Mouse (Mus musculus) spleen, adult 2 months (tissue): ENCODE measurements at regions not wholly inside any gene's neighbourhood (a gene's known extent, or its start where the extent isn't known, plus 50 kb on each side); places are given as distances from the start of the nearest gene placed in this dataset.

ENCODE experiments used
- DNase-seq, 2 experiments: peaks; one replicate each; pipeline versions ENCODE4 v3.0.0 to v3.0.0-alpha.2; 2012 to 2021; ENCODE audit warnings: low spot score in 2 of 2, low read depth in 1 of 2
- H3K27ac ChIP-seq: fragments of 200-500 bp; 2 replicates; pipeline ENCODE4 v1.5.1; 2012; ENCODE audit warnings: low read length, inconsistent platforms; ENCODE audit not compliant: insufficient read depth
- H3K27me3 ChIP-seq: fragments of 200-500 bp; 2 replicates; pipeline ENCODE4 v1.6.1; 2012; ENCODE audit warnings: mild to moderate bottlenecking, moderate library complexity, low read length, inconsistent platforms; ENCODE audit not compliant: control insufficient read depth, insufficient read depth
- H3K36me3 ChIP-seq: fragments of 200-500 bp; 2 replicates; pipeline ENCODE4 v1.6.1; 2012; ENCODE audit warnings: mild to moderate bottlenecking, low read length, inconsistent platforms; ENCODE audit not compliant: control insufficient read depth, insufficient read depth
- H3K4me1 ChIP-seq: fragments of 200-500 bp; 2 replicates; pipeline ENCODE4 v1.6.1; 2011; ENCODE audit warnings: inconsistent platforms; ENCODE audit not compliant: control insufficient read depth, insufficient read depth, insufficient read length
- H3K4me3 ChIP-seq: fragments of 200-500 bp; 2 replicates; pipeline ENCODE4 v1.5.1; 2011; ENCODE audit warnings: mild to moderate bottlenecking, inconsistent platforms; ENCODE audit not compliant: insufficient read depth, insufficient read length; ENCODE audit errors: extremely low read depth
- CTCF ChIP-seq: fragments of 200-500 bp; IDR thresholded peaks from 2 replicates; pipeline ENCODE4 v1.5.1; 2011; ENCODE audit warnings: mild to moderate bottlenecking, inconsistent platforms; ENCODE audit not compliant: insufficient read depth, insufficient read length, insufficient replicate concordance; ENCODE audit errors: extremely low read depth
- POLR2A ChIP-seq: fragments of 200-500 bp; IDR thresholded peaks from 2 replicates; pipeline ENCODE4 v1.6.1; 2011; ENCODE audit warnings: low read depth, low read length, inconsistent platforms
- WGBS: fragments of 180-500 bp; shearing (Covaris S2); methylation state at CpG from one replicate; pipeline ENCODE4 v1.1.7; 2018; 5-methylcytosine and 5-hydroxymethylcytosine counted together

DNA sequence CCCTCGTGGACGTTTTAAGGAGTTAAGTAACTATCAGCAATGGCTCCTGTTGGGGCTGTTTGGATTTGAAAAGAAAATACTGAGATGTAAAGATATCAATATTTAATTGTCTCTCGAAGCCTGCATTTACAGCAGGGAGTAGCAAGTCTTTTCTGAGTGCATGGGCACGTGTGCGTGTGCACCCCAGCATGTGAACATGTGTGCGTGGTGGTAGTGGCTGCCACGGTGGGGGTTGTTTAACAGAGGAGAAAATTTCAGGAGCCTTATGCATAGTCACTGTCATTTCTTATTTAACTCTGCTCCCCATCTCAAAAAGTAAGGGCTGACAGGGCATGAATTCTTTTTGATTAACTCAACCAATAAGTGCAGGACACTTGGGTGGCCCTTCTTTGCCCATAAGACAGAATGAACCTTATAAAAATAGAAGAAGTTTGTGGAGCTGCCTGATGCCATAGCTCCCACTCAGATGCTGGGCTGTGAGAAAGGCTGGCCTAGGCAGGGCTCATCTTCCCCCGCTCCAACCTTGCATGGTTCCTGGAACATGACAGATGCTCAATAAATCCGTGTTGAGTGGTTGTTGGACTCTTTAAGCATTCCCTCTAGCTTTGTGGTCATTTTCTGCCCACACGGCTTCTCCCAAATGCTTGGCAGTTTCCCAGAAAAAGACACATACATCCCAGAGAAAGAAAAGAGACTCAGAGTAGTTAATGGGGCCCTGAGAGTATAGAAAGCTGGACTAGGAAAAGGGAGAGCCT is 294.2 kb upstream of the Gm4791 start:
- TF ChIP-seq POLR2A (no peak), CTCF (no peak)
- WGBS: 68% methylated on average over 10 of the region's 10 CpGs
- H3K27ac ChIP-seq: no peak overlapping the region
- DNase-seq: no peak
- no peaks in the 10 kb centered on the region for H3K4me1 ChIP-seq
- no peaks in the 10 kb centered on the region for H3K36me3 ChIP-seq
- H3K27me3 ChIP-seq: no peaks in the 10 kb centered on the region
- H3K4me3 ChIP-seq: no peak overlapping the region

DNA sequence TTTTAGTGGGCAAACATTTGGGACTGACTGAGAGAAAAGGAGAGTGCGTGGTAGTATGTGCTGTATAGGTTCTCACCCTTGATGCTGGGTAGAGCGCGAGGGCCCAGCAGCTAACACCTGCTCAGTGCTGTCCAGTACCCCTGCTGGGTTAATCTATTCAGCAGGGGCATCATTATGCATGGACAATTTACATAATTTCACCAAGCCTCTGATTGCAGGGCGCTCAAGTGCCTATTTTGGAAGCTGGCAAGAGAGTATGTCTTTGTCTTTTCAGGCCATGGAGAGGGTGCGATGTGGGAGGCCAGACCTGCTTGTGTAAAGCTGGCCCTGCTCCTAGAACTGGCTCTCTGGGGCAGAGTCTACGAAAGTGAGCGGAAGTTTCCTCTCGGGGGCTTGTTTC is 294.9 kb upstream of the Gm4791 start:
- H3K27ac ChIP-seq: no peak overlapping the region
- 59% methylated on average over 8 of the region's 8 CpGs for WGBS

DNA sequence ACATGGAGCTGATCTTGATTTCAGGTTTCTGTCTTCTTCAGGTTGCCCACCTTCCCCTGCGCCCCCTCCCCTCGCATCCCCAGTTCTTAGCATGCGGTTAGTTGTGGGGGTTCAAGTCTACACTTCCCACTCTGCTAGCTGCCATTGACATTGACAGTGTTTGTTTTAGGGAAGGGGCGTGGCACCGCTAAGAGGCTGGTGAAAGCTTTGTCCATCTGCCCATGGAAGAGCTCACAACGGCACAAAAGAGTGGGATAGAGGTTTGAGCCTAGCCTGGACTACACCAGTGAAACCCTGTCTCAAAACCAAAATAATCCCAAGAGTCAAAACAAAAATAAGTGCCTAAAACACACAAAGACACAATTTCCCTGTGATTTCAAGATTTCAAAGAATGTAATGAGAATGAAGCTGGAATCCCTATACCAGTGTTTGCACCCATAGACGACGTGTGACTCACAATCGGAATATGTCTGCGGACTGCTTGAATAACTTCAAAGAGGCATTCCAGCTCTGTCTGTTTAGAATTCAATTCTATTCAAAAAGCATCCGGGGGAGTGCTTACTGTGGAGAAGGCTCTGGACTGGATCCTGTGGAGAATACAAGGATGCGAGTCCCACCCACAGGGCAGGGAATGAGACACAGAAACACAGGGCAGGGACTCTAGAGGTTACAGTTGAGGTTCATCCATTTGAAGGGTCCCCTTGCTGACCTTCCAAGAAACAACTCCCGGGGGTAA is 295.5 kb upstream of the Gm4791 start:
- H3K36me3 ChIP-seq: no peaks in the 10 kb centered on the region

More for the DNA sequence above, 294.9 kb upstream of the Gm4791 start:
- Histone ChIP-seq H3K4me1 (no peaks in the 10 kb centered on the region), H3K27me3 (no peaks in the 10 kb centered on the region), H3K36me3 (no peaks in the 10 kb centered on the region), H3K4me3 (no peak overlapping the region)
- DNase-seq: no peak
- TF ChIP-seq CTCF (no peak), POLR2A (no peak)

DNA sequence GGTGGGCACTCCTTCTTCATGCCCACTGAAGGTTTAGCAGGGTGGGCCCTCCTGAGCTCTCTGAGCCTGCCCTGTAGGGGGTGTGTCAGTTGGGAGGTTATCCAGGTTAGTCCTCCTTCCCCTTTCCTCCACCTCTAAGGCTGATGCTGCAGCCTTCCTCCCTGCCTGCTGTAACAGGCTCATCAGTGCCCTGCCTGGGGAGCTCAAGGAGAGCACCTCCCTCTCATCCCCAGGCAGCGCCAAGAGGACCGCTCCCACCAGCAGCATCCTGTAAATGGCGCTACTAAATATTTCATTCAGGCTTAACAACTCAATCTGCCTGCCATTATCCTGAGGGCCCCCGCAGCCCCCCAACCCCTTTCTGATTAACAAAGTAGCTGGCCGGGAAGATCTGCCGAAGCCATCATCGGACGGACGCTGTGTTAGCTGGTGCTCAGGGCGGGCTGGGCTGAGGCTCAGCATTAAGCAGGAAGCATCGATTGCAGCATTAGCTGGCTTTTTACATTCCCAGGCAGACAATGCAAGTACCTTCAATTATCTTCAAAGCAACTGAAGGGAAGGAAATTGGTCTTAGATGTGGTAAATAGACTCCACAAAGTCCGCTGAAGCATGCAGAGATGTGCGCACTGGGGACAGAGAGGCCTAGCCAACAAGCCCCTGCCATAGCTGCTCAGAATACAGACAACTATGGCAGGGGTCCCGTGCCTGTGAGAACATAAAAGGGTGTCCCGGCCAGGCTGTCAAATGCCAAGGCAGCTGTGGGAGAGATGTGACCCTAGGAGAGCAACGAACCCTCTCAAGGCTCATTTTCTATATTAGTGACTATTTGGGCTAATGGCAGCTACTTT is 296.3 kb upstream of the Gm4791 start:
- no peaks in the 10 kb centered on the region for H3K27me3 ChIP-seq
- DNase-seq: no peak
- no peak overlapping the region for H3K4me3 ChIP-seq
- 37% methylated on average over 16 of the region's 16 CpGs for WGBS
- H3K27ac ChIP-seq: no peak overlapping the region
- TF ChIP-seq POLR2A: no peak
- no peak for TF ChIP-seq CTCF
- H3K4me1 ChIP-seq: no peaks in the 10 kb centered on the region
- no peaks in the 10 kb centered on the region for H3K36me3 ChIP-seq

More for the DNA sequence above, 295.5 kb upstream of the Gm4791 start:
- TF ChIP-seq CTCF: no peak
- TF ChIP-seq POLR2A: no peak
- Histone ChIP-seq H3K27ac (no peak overlapping the region), H3K27me3 (no peaks in the 10 kb centered on the region), H3K4me3 (no peak overlapping the region), H3K4me1 (no peaks in the 10 kb centered on the region)
- no peak for DNase-seq
- 76% methylated on average over 13 of the region's 13 CpGs for WGBS

DNA sequence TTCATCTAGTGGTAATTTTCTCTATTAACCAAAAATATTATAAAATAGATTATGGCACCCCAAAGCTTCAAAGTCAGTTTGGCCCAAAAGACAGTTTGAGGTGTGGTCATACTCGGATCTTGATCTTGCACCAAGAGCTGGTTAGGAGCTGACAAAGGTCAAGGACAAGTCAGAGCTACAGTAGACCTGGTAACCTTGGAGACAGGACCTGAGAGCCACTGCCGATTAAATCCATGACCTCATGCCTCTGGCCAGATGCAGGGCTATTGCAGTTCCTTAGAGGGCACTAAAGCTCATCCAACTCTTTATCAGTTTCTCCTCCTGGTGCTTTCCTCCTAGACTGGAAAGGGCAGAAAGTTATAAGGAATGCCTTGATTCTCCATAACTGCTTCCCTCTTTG is 302.4 kb upstream of the Gm4791 start:
- H3K4me1 ChIP-seq: no peaks in the 10 kb centered on the region
- DNase-seq: no peak
- 65% methylated on average over 2 of the region's 2 CpGs for WGBS
- H3K36me3 ChIP-seq: no peaks in the 10 kb centered on the region
- TF ChIP-seq CTCF (no peak), POLR2A (no peak)
- no peak overlapping the region for H3K27ac ChIP-seq
- no peaks in the 10 kb centered on the region for H3K27me3 ChIP-seq
- no peak overlapping the region for H3K4me3 ChIP-seq

DNA sequence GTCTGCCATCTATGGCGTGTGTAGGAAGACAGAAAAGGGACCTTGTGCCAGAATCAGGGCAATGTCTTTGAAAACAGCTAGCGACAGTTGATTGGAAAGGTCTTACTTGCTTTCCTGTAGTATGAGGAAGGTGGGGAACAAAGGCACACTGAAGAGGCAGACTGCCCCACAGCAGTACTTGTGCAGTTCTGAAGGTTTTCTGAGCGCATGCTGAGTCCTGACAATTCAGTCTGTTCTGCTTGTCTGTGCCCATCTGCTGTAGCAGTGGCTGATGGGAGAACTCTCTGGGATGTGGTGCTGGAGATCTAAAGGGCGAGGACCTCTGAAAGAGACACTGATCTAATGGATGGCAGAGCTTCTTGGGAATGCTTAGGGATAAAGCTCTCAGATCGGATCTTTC is 309.2 kb upstream of the Gm4791 start:
- Histone ChIP-seq H3K27ac (no peak overlapping the region), H3K4me1 (no peaks in the 10 kb centered on the region), H3K36me3 (no peaks in the 10 kb centered on the region), H3K27me3 (no peaks in the 10 kb centered on the region), H3K4me3 (no peak overlapping the region)
- no peak for DNase-seq
- WGBS: 84% methylated on average over 5 of the region's 5 CpGs
- no peak for TF ChIP-seq POLR2A
- TF ChIP-seq CTCF: no peak
